Mouse (Mus musculus) CD8-positive naive resting alpha-beta T cell, adult 2 months (primary cell): ENCODE measurements around the gene Cacna1f.
A peak's percentile ranks its signal among the peaks of the same experiment; 100 is the strongest.

ENCODE experiments used
- DNase-seq, 2 experiments: peaks; one replicate each; pipeline ENCODE4 v3.0.0; 2022; ENCODE audit warnings: low read depth in 2 of 2, low spot score in 2 of 2

Cacna1f gene

GRCm38 (mm10) chrX:7606783-7607182, at the start of gene Cacna1f:
Gene Cacna1f (plus strand): TSS chrX:7607083.
- no peak for DNase-seq

GRCm38 (mm10) chrX:7563076-7563475, 43.8 kb upstream of the Cacna1f start:
- no peak for DNase-seq

GRCm38 (mm10) chrX:7566352-7566751, 40.5 kb upstream of the Cacna1f start:
- DNase-seq = peak in 1 of 2 experiments; percentile 37

- DNase-seq = peak; percentile 19 to 35
These were observed 39.4 kb upstream of the Cacna1f start for GRCm38 (mm10) chrX:7567491-7567890.

GRCm38 (mm10) chrX:7570481-7571175, 36.3 kb upstream of the Cacna1f start:
- DNase-seq = peak; percentile 44 to 58

- no peak for DNase-seq
These were observed 35.2 kb upstream of the Cacna1f start for GRCm38 (mm10) chrX:7571565-7572136.

GRCm38 (mm10) chrX:7572466-7572865, 34.4 kb upstream of the Cacna1f start:
- peak; percentile 33 to 51 for DNase-seq

GRCm38 (mm10) chrX:7573176-7574086, 33.5 kb upstream of the Cacna1f start, which contains the start of gene Foxp3:
Gene Foxp3 (plus strand): TSS chrX:7573644.
- peak in 1 of 2 experiments; percentile 17 for DNase-seq

GRCm38 (mm10) chrX:7574087-7574884, 32.6 kb upstream of the Cacna1f start, which contains the start of gene Ppp1r3f:
Gene Ppp1r3f (minus strand): TSS chrX:7574283.
- peak; percentile 89 for DNase-seq

GRCm38 (mm10) chrX:7574885-7575231, 32.0 kb upstream of the Cacna1f start:
- DNase-seq = no peak

GRCm38 (mm10) chrX:7581151-7581550, 25.7 kb upstream of the Cacna1f start:
- no peak for DNase-seq

GRCm38 (mm10) chrX:7583881-7584280, 23.0 kb upstream of the Cacna1f start:
- DNase-seq = no peak

- DNase-seq = no peak
These were observed 20.5 kb upstream of the Cacna1f start for GRCm38 (mm10) chrX:7586356-7586755.

- DNase-seq = no peak
These were observed 11.5 kb upstream of the Cacna1f start for GRCm38 (mm10) chrX:7595371-7595770.

GRCm38 (mm10) chrX:7604004-7604403, 2.9 kb upstream of the Cacna1f start:
- no peak for DNase-seq

GRCm38 (mm10) chrX:7604879-7605574, 1.9 kb upstream of the Cacna1f start, which contains the start of gene Ccdc22:
Gene Ccdc22 (minus strand): TSS chrX:7605517.
- DNase-seq = peak; percentile 44 to 62

GRCm38 (mm10) chrX:7605575-7605941, 1.3 kb upstream of the Cacna1f start:
- no peak for DNase-seq

GRCm38 (mm10) chrX:7610035-7610434, 3.2 kb downstream of the Cacna1f start:
- DNase-seq = no peak

- no peak for DNase-seq
These were observed 3.8 kb downstream of the Cacna1f start for GRCm38 (mm10) chrX:7610536-7611258.
